8 mouse cellular contexts compared by ENCODE assay signal in genomic region chr4:102511511-102511910, GRCm38 (mm10).
DNase-seq lines count a peak whose midpoint lies in the region; ATAC-seq and TF ChIP-seq lines count a peak whose summit lies in the region.

No protein-coding gene starts in this region.

- no peaks in the 10 kb centered on the region for H3K27me3 ChIP-seq in neural tube, embryonic 15.5 days (replicated peaks)

- 16% methylated on average over 11 of the region's 11 CpGs for WGBS in neural tube, embryonic 15.5 days

- DNase-seq in retina, postnatal 1 day = peak; percentile 46
- DNase-seq in retina, embryonic 14.5 days (ENCODE audit: low spot score) = no peak
- DNase-seq in frontal cortex, adult 2 months (ENCODE audit: extremely low spot score in 1 of 2, low spot score in 1 of 2) = peak; percentile 57 to 63
- DNase-seq in heart, postnatal 36 days = peak; percentile 62 to 65
- peak; percentile 24 to 32 for DNase-seq in layer of hippocampus, adult 2 months (ENCODE audit: low spot score in 2 of 2)
- DNase-seq in lung, adult 18-20 months = peak; percentile 45 to 59
- DNase-seq in urinary bladder, postnatal 25 days (ENCODE audit: low spot score) = peak; percentile 35

- TF ChIP-seq CTCF in layer of hippocampus, adult 2 months (conservative IDR thresholded peaks at IDR 0.05) = no peak

- intact Hi-C loops in heart, postnatal 36 days (cut with DNase I) = loop anchor here (1.0 kb wide), 1 partner anchor 59 kb away; no protein-coding TSS in a partner anchor

- peak overlapping the region; percentile 86 for H3K27ac ChIP-seq in layer of hippocampus, adult 2 months
- peak overlapping the region; percentile 34 for H3K27ac ChIP-seq in neural tube, embryonic 15.5 days (replicated peaks)

- H3K4me3 ChIP-seq in layer of hippocampus, adult 2 months = peak overlapping the region; percentile 39
- H3K4me3 ChIP-seq in neural tube, embryonic 15.5 days (replicated peaks) = 0 out of 2 replicates have a peak overlapping the region, but pooled peaks have one; percentile 4

- peak overlapping the region; percentile 18; the same call in 1 of the 2 replicates for H3K9ac ChIP-seq in neural tube, embryonic 15.5 days (replicated peaks)

- H3K4me1 ChIP-seq in neural tube, embryonic 15.5 days = peaks cover 14% of the 10 kb centered on the region

- H3K4me2 ChIP-seq in neural tube, embryonic 15.5 days = peak overlapping the region; percentile 39

- H3K9me3 ChIP-seq in neural tube, embryonic 15.5 days (replicated peaks) = no peaks in the 10 kb centered on the region

- H3K36me3 ChIP-seq in neural tube, embryonic 15.5 days = no peaks in the 10 kb centered on the region

- 0 out of 2 replicates have a peak, but pooled peaks have one; percentile 30 for ATAC-seq in neural tube, embryonic 15.5 days (ENCODE audit: low FRiP score)
